Mouse (Mus musculus) heart, postnatal 14 days (tissue): Measurements from ENCODE around the gene Magea10. TPM values are rescaled to one million over a fixed set of nuclear protein-coding genes. Genes with fewer than 3 reads are reported as not detected.

Source experiments
- DNase-seq, 2 experiments: peaks; one replicate each; pipeline ENCODE4 v3.0.0; 2021 to 2022
- intact Hi-C: fragments of 180-260 bp; cut with DNase I; formaldehyde crosslinking; loops from one replicate; pipeline ENCODE4 v1.15.1; 2025
- long read RNA-seq, 2 experiments: library from polyadenylated mRNA; stranded (forward); transcript quantifications; one replicate each; pipeline ENCODE4 v2.0.0; 2021
- total RNA-seq, 2 experiments: library from RNA; stranded (reverse); gene quantifications; 2 replicates each; pipeline ENCODE4 v1.2.3; 2021

Magea10 gene
- total RNA-seq = not detected
- long read RNA-seq, experiment 1 = 0 reads
- long read RNA-seq, experiment 2 = 0 reads

DNA sequence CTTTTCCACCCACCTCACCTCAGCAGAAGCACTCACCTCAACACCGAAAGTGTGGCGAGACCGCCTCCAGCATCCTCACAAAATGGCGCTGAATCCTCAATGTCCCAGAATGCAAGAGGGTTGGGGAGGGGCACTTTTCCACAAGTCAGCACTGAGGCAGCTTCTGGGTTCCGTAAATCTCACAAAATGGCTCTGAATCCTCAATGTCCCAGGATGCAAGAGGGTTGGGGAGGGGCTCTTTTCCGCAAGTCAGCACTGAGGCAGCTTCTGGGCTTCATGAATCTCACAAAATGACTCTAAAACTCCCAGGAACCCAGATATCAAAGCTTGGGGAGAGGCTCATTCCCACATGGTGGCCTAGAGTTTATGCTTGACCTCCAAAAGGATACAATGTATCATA lies at the start of gene Magea10:
TSS of gene Magea10 (minus strand) at position 101 of the 400 bp plus-strand sequence.
- intact Hi-C loops = no loop called here
- DNase-seq = no peak

DNA sequence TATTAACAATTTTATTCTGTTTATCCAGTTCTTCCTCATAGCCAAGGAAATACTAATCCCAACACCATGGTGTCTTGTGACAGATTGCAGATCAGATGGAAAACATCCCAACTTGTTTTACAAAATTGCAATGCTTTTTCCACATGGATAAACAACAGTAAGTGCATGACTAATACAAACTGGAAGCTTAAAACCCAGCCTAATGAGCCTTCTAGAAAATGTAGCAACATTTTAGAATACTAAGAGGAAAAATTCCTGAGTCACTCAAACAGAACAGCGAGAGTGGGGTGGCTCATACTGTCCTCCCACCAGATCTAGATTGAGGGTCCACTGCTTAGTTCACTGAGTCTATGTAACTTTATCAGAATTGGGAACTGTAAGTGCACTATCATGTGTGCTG lies 4.7 kb downstream of the Magea10 start:
- no peak for DNase-seq
- intact Hi-C loops = no loop called here

Other genes starting within 250 kb of the Magea10 start
- gene Magea4, start 164.8 kb downstream of the Magea10 start, total RNA-seq = not detected
- 1 to 10 TPM in 1 of 2 experiments, under 1 TPM in 1; 0.44 to 2.0 TPM for gene Gabre, start 112.1 kb downstream of the Magea10 start, total RNA-seq